Mouse (Mus musculus) kidney, adult 2 months (tissue): ENCODE results near the gene Tmem52b. TPM values are rescaled to one million over a fixed set of nuclear protein-coding genes. Genes with fewer than 3 reads are reported as not detected.
"Not testable (repeated sequence)": the region's sequence is repeated elsewhere in the genome, so short reads cannot be mapped to it uniquely, and the experiment has no call there.

Experiments
- DNase-seq: peaks from one replicate; pipeline ENCODE4 v3.0.0; 2021
- H3K27ac ChIP-seq: fragments of 200-500 bp; 2 replicates; pipeline ENCODE4 v1.5.1; 2012; ENCODE audit warnings: low read depth, low read length, control low read depth, inconsistent platforms; ENCODE audit not compliant: insufficient read depth
- H3K27me3 ChIP-seq: fragments of 200-500 bp; replicated peaks from 2 replicates; pipeline ENCODE4 v1.6.1; 2012; ENCODE audit warnings: mild to moderate bottlenecking, moderate library complexity, low read length, inconsistent platforms; ENCODE audit not compliant: control insufficient read depth, insufficient read depth
- H3K36me3 ChIP-seq: fragments of 200-500 bp; 2 replicates; pipeline ENCODE4 v1.6.1; 2012; ENCODE audit warnings: mild to moderate bottlenecking, moderate library complexity, low read length, inconsistent platforms; ENCODE audit not compliant: control insufficient read depth, insufficient read depth
- H3K4me1 ChIP-seq: fragments of 200-500 bp; 2 replicates; pipeline ENCODE4 v1.6.1; 2011; ENCODE audit warnings: low read length; ENCODE audit not compliant: control insufficient read depth, insufficient read depth
- H3K4me3 ChIP-seq: fragments of 200-500 bp; 2 replicates; pipeline ENCODE4 v1.5.1; 2011; ENCODE audit warnings: mild to moderate bottlenecking, low read depth, low read length, control low read depth; ENCODE audit not compliant: insufficient read depth
- CTCF ChIP-seq: fragments of 200-500 bp; conservative IDR thresholded peaks from 2 replicates; pipeline ENCODE4 v1.5.1; 2011; ENCODE audit warnings: low read depth, mild to moderate bottlenecking, control low read depth, low read length, moderate library complexity, mixed read lengths; ENCODE audit not compliant: insufficient read depth, insufficient read length
- POLR2A ChIP-seq: fragments of 200-500 bp; IDR thresholded peaks from one replicate; pipeline ENCODE4 v1.6.1; 2011; ENCODE audit warnings: low read depth, low read length, control low read depth
- WGBS: fragments of 180-500 bp; shearing (Covaris S2); methylation state at CpG from one replicate; pipeline ENCODE4 v1.1.7; 2018; 5-methylcytosine and 5-hydroxymethylcytosine counted together
- polyA plus RNA-seq: library from polyadenylated mRNA; depleted of rRNA; stranded (reverse); fragments of >200 nt; gene quantifications from 2 replicates; pipeline ENCODE4 v1.2.3, GENCODE M21; 2012

The Tmem52b gene
- polyA plus RNA-seq, 1 experiment, result 124 TPM

DNA sequence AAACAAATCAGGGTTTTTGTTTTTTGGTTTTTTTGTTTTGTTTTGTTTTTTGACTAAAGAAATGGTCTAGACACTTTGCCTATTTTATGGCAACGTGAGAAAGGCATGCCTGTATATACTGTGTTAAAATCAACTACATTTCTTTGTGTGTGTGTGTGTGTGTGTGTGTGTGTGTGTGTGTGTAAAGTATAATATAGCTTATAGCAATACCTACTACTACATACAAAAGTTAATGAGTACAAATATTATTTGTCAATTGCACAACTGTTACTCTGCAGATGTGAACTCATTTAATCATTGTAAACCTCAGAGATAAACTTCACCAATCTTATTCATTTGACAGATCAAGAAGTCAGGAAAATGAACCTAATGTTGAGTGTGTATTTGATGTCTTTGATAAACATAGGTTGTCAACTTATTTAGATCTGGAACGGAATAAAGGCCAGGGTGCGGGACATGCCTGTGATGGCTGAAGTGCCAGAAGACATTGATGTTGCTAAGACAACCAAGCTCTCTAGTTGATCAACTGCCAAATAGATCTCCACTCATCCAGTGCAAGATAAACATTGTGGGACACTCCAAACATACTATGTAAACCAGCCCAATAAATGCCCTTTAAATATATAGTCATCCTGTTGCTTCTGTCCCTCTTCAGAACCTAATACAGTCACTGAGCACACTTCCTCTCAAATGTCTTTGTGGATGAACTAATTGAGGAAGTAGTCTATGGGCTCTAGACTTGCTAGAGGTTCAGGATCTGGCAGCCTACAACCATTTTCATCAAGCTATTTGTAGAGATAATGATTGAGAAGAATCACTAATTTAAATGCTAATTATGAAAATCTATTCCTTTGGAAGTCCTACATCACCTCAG is 14.8 kb upstream of the Tmem52b start:
- H3K4me1 ChIP-seq, result no peaks in the 10 kb centered on the region

DNA sequence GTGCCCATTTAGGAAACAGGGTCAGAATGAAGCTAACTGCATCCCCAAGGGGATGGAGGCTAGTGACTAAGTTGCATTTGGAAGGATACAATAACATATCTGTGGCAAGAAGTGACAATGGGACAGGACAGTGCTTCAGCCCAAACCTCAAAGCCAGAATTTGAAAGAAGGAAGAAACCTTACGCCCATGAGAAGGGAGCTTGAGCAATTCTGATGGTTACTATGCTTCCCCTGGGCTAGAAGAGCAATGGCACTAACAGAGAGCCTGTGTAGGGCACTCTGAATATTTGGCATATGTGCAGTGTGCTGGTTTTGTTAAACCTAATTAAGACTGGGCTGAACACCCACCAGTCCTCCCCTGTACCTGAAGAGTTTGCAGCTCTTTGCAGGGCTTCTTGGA is 12.8 kb upstream of the Tmem52b start:
- H3K36me3 ChIP-seq, H3K27me3 ChIP-seq, H3K27ac ChIP-seq, H3K4me1 ChIP-seq, H3K4me3 ChIP-seq, DNase-seq: not testable (repeated sequence)
- WGBS, result 94% methylated on average over 1 of the region's 1 CpGs

More for the DNA sequence above, 14.8 kb upstream of the Tmem52b start:
- Histone ChIP-seq H3K4me3 (no peak overlapping the region), H3K27ac (no peak overlapping the region), H3K36me3 (no peaks in the 10 kb centered on the region), H3K27me3 (no peaks in the 10 kb centered on the region)
- WGBS, result 90% methylated on average over 3 of the region's 3 CpGs
- no peak for TF ChIP-seq CTCF
- TF ChIP-seq POLR2A, result no peak
- no peak for DNase-seq

DNA sequence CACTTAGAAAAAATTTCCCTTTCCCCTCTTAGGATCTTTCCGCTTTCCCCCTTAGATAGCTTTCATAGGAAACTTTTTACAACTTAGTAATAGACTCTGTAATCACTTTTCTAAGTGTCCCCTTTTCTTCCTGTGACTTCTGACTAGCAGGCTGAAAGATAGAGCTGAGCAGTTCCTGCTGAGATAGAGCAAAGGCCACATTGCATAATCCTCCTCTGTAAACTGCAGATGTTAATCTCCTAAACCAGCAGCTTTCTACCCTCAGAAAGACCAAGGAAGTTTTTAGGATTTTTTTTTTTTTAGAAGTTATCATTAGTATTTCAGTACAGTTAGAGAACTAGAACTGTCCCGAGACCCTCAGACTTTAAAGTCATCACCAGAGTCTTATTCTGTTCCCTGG is 8.9 kb upstream of the Tmem52b start:
- H3K27ac ChIP-seq, result no peak overlapping the region
- TF ChIP-seq CTCF, result no peak
- no peak for TF ChIP-seq POLR2A
- H3K27me3 ChIP-seq, result no peaks in the 10 kb centered on the region
- 92% methylated on average over 2 of the region's 2 CpGs for WGBS
- H3K4me3 ChIP-seq, result no peak overlapping the region
- DNase-seq, result no peak
- H3K4me1 ChIP-seq, result no peaks in the 10 kb centered on the region
- H3K36me3 ChIP-seq, result no peaks in the 10 kb centered on the region

DNA sequence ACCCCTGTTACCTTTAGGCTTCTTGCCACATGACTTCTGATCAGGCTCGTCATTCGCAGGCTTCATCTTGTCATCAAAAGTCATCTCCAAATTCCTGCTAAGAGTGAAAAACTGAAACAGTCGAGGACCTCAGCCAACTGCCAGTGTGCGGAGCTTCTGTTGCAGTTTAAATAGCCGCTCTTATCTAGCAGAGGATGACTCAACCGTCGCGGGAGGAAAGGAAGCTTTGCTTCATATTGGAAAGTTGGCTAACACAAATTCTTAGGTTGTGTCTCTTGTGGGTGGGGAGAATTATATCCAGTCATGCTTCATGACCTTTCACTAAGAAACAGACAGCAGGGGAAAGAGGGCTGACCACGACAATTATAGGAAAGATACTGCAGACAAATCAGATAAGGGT is 5.3 kb upstream of the Tmem52b start, which contains the start of gene Olr1:
TSS of gene Olr1 (minus strand) at position 142 of the 400 bp plus-strand sequence.
- H3K27me3 ChIP-seq, result no peaks in the 10 kb centered on the region
- no peak within 1 kb of the TSS for H3K4me3 ChIP-seq
- WGBS, result 79% methylated on average over 9 of the region's 9 CpGs
- no peaks in the 10 kb centered on the region for H3K36me3 ChIP-seq
- TF ChIP-seq CTCF, result no peak
- H3K4me1 ChIP-seq, result peaks cover 2% of the 10 kb centered on the region; the same call in 1 of the 2 replicates
- no peak within 1 kb of the TSS for H3K27ac ChIP-seq
- DNase-seq, result no peak

DNA sequence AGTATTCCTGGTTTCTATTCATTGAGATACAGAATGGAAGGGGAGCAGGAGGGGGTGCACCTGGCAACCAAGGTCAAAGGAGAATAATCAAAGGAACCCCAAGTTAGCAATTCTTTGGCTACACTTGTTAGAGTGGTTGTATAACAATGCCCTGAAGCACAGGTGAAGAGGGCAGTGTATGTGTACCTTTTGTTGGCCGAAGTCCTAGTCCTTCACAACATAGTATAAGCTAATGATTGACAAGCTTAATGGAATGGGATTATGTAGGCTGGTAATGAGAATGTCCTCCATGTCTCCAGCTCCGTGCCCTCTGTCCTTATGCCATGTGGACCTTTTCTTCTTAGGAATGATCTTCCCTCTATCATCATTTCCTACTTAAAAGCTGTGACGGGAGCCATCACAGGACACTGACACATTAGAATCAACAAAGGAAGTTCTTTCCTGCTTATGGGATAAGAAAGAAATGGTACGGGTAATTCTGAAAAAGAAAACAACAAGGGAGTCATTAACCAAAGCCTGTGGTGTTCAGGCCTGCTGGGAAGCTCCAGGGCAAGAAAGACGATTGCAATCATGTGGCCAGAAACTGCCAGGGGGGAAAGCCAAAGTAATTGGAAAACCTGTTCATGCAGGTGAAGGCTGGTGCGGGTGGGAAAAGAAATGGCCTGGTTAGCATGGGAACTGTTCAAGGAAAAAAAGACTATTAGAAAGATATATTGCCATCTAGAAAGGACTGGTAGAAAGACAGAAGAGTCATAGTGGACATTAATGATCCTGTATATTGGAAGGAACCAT is 2.0 kb upstream of the Tmem52b start:
- peak; percentile 75 for DNase-seq
- no peak for TF ChIP-seq CTCF
- TF ChIP-seq POLR2A, result no peak

DNA sequence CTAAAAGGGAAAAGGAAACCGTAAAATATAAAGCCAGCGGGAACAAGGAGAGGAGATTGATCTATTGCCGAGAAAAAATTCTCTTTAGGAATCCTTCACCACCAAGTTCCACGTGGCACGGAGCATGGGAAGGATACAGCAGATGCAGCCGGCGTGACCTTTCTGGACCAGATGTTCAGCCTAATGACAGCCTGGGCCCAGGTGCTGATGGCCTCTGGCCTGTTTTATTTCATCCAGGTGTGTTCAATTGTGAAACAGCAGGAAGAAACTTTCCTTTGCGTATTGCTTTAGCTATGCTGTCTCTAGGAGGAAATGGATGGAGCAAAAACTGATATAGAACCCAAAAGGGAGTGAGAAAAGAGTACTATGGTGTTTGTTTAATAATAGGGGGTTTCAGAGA is 513 bp downstream of the Tmem52b start:
- no peaks in the 10 kb centered on the region for H3K27me3 ChIP-seq
- no peak for TF ChIP-seq CTCF
- no peak for TF ChIP-seq POLR2A
- peak overlapping the region; percentile 80 for H3K27ac ChIP-seq
- H3K4me1 ChIP-seq, result peaks cover 9% of the 10 kb centered on the region; the same call in 1 of the 2 replicates
- WGBS, result 36% methylated on average over 8 of the region's 8 CpGs
- H3K36me3 ChIP-seq, result no peaks in the 10 kb centered on the region; the same call in 1 of the 2 replicates
- peak overlapping the region; percentile 42 for H3K4me3 ChIP-seq
- no peak for DNase-seq

More for the DNA sequence above, 2.0 kb upstream of the Tmem52b start:
- Histone ChIP-seq H3K4me1 (peaks cover 9% of the 10 kb centered on the region; the same call in 1 of the 2 replicates), H3K4me3 (no peak overlapping the region), H3K27ac (peak overlapping the region; percentile 63), H3K27me3 (no peaks in the 10 kb centered on the region), H3K36me3 (no peaks in the 10 kb centered on the region; the same call in 1 of the 2 replicates)
- WGBS, result 40% methylated on average over 6 of the region's 6 CpGs

DNA sequence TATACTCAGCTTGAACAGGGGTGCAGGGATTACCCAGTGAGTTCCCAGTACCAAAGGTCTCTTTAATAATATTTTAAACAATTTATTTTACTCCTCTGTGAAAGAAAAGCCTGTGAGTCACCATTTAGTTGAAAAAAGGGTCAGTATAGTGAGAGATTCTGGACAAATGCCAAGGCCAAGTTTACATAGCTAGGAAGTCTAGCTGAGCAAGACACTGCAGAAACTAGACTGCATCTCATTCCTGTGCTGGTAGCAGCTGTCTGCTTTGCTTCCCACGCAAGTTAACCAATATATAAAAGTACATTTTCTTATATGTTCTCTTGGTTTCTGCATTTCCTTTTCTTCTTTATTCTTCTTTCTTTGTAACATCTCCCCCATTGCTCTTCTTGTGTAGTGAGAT is 1.1 kb downstream of the Tmem52b start:
- no peak for DNase-seq
- TF ChIP-seq CTCF (no peak), POLR2A (no peak)
- WGBS, result 69% methylated on average over 1 of the region's 1 CpGs
- peak overlapping the region; percentile 90 for H3K27ac ChIP-seq
- H3K4me3 ChIP-seq, result peak overlapping the region; percentile 55; the same call in 1 of the 2 replicates
- H3K4me1 ChIP-seq, result peaks cover 9% of the 10 kb centered on the region; the same call in 1 of the 2 replicates
- peaks cover 1% of the 10 kb centered on the region; the same call in 1 of the 2 replicates for H3K36me3 ChIP-seq
- no peaks in the 10 kb centered on the region for H3K27me3 ChIP-seq
